Mouse (Mus musculus) C2C12 (cell line): ENCODE results near the gene Otub1.

Experiments used
- CTCF ChIP-seq: IDR thresholded peaks from one replicate; pipeline ENCODE4 v1.5.1; 2011; ENCODE audit not compliant: control insufficient read depth, insufficient read depth, insufficient read length
- USF1 ChIP-seq: IDR thresholded peaks from one replicate; pipeline ENCODE4 v1.6.1; 2011; ENCODE audit warnings: low read depth, mild to moderate bottlenecking, control low read depth, moderate library complexity

DNA sequence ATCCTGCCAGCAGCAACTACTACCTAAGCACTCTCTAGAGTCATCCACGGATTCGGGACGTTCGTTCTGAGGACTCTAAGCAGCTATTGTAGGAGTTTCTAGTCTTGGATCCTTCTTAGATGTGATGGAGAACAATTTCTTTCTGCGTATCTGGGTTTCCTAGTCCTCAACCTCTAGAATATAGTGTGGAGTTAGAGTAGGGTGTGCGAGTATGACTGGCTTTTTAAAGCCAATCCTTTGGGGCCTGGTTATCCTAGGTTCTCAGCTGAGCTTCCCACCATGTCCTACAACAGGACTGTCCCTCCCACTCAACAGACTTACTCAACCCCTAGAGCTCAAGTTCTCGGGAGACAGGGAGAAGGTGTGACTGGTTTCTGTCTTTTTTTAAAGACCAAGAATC is 790 bp downstream of the Otub1 start:
- no peak for TF ChIP-seq USF1
- TF ChIP-seq CTCF: no peak
